Mouse (Mus musculus) neural tube, embryonic 13.5 days (tissue): Measurements from ENCODE around the gene Cd59b. TPM values are rescaled to one million over a fixed set of nuclear protein-coding genes. Genes with fewer than 3 reads are reported as not detected.

ENCODE experiments used
- ATAC-seq: fragments of 200-750 bp; cut with Nextera tagmentation; 2 replicates; pipeline ENCODE4 v1.8.0; 2017; ENCODE audit warnings: low read depth, mild to moderate bottlenecking, moderate TSS enrichment, moderate library complexity
- H3K27ac ChIP-seq: fragments of 300-500 bp; sonication (generic); replicated peaks from 2 replicates; pipeline ENCODE4 v1.5.1; 2015; ENCODE audit warnings: moderate library complexity, mild to moderate bottlenecking, inconsistent platforms
- H3K27me3 ChIP-seq: fragments of 300-500 bp; sonication (generic); 2 replicates; pipeline ENCODE4 v1.6.1; 2015; ENCODE audit warnings: mild to moderate bottlenecking, inconsistent platforms
- H3K36me3 ChIP-seq: fragments of 300-500 bp; sonication (generic); 2 replicates; pipeline ENCODE4 v1.6.1; 2015; ENCODE audit warnings: mild to moderate bottlenecking, inconsistent platforms
- H3K4me1 ChIP-seq: fragments of 300-500 bp; sonication (generic); replicated peaks from 2 replicates; pipeline ENCODE4 v1.6.1; 2015; ENCODE audit warnings: inconsistent platforms
- H3K4me2 ChIP-seq: fragments of 300-500 bp; sonication (generic); 2 replicates; pipeline ENCODE4 v1.6.1; 2015; ENCODE audit warnings: inconsistent platforms, mild to moderate bottlenecking, moderate library complexity
- H3K4me3 ChIP-seq: fragments of 300-500 bp; sonication (generic); 2 replicates; pipeline ENCODE4 v1.5.1; 2015; ENCODE audit warnings: mild to moderate bottlenecking, inconsistent platforms
- H3K9ac ChIP-seq: fragments of 300-500 bp; sonication (generic); 2 replicates; pipeline ENCODE4 v1.6.1; 2015; ENCODE audit warnings: moderate library complexity, mild to moderate bottlenecking, inconsistent platforms
- H3K9me3 ChIP-seq: fragments of 300-500 bp; sonication (generic); 2 replicates; pipeline ENCODE4 v1.6.1; 2016; ENCODE audit warnings: inconsistent platforms
- WGBS: fragments of 180-500 bp; shearing (Covaris S2); methylation state at CpG from one replicate; pipeline ENCODE4 v1.1.7; 2015; 5-methylcytosine and 5-hydroxymethylcytosine counted together
- polyA plus RNA-seq: library from polyadenylated mRNA; unstranded; fragments of >200 nt; fragmentation: Nextera tagmentation; extraction: Ambion mirVana; gene quantifications from 2 replicates; pipeline ENCODE4 v1.2.1, GENCODE M21; 2015

The Cd59b gene
- polyA plus RNA-seq, 1 experiment from 2014 or later = 2.4 TPM

GRCm38 (mm10) chr2:104122505-104123378 lies 53.1 kb downstream of the Cd59b start, which contains the start of gene A930018P22Rik:
A930018P22Rik (plus strand) TSS chr2:104122769.
- Histone ChIP-seq H3K9ac (peak within 1 kb of the TSS; percentile 78), H3K4me1 (peaks cover 24% of the 10 kb centered on the region), H3K27ac (0 out of 2 replicates have a peak within 1 kb of the TSS, but pooled peaks have one; percentile 49), H3K36me3 (no peaks in the 10 kb centered on the region), H3K9me3 (no peaks in the 10 kb centered on the region), H3K4me2 (peak within 1 kb of the TSS; percentile 95), H3K27me3 (peaks cover 27% of the 10 kb centered on the region), H3K4me3 (peak within 1 kb of the TSS; percentile 73)
- peak; percentile 94 for ATAC-seq
- under 1% methylated on average over 72 of the region's 74 CpGs for WGBS

- peaks cover 24% of the 10 kb centered on the region for H3K4me1 ChIP-seq
- WGBS = 40% methylated on average over 3 of the region's 3 CpGs
- ATAC-seq = no peak; the same call in 1 of the 2 replicates
- H3K9ac ChIP-seq = peak overlapping the region; percentile 78; the same call in 1 of the 2 replicates
- H3K4me2 ChIP-seq = peak overlapping the region; percentile 95
- H3K36me3 ChIP-seq = no peaks in the 10 kb centered on the region
- no peak overlapping the region for H3K27ac ChIP-seq
- H3K4me3 ChIP-seq = peak overlapping the region; percentile 73
- H3K27me3 ChIP-seq = peaks cover 27% of the 10 kb centered on the region
- H3K9me3 ChIP-seq = no peaks in the 10 kb centered on the region
These were observed 53.9 kb downstream of the Cd59b start for GRCm38 (mm10) chr2:104123540-104123939.

- Histone ChIP-seq H3K27ac (no peak overlapping the region), H3K9ac (no peak overlapping the region), H3K27me3 (peaks cover 27% of the 10 kb centered on the region), H3K36me3 (no peaks in the 10 kb centered on the region), H3K4me2 (no peak overlapping the region), H3K4me3 (no peak overlapping the region), H3K4me1 (peaks cover 19% of the 10 kb centered on the region), H3K9me3 (no peaks in the 10 kb centered on the region)
- ATAC-seq = no peak
- WGBS = 86% methylated on average over 5 of the region's 5 CpGs
These were observed 54.4 kb downstream of the Cd59b start for GRCm38 (mm10) chr2:104124071-104124470.

- Histone ChIP-seq H3K9ac (no peak overlapping the region), H3K4me2 (no peak overlapping the region), H3K36me3 (no peaks in the 10 kb centered on the region), H3K27me3 (peaks cover 24% of the 10 kb centered on the region), H3K9me3 (no peaks in the 10 kb centered on the region), H3K4me1 (0 out of 2 replicates have a peak, but pooled peaks cover 4% of the 10 kb centered on the region), H3K4me3 (no peak overlapping the region), H3K27ac (no peak overlapping the region)
- 90% methylated on average over 13 of the region's 13 CpGs for WGBS
- ATAC-seq = no peak
These were observed 59.3 kb downstream of the Cd59b start for GRCm38 (mm10) chr2:104128803-104129531.

GRCm38 (mm10) chr2:104130165-104130564 lies 60.5 kb downstream of the Cd59b start:
- no peak overlapping the region for H3K9ac ChIP-seq
- H3K27ac ChIP-seq = no peak overlapping the region
- ATAC-seq = no peak
- 85% methylated on average over 6 of the region's 6 CpGs for WGBS
- H3K27me3 ChIP-seq = peaks cover 16% of the 10 kb centered on the region
- no peak overlapping the region for H3K4me3 ChIP-seq
- no peaks in the 10 kb centered on the region for H3K4me1 ChIP-seq
- H3K36me3 ChIP-seq = no peaks in the 10 kb centered on the region
- no peak overlapping the region for H3K4me2 ChIP-seq
- H3K9me3 ChIP-seq = no peaks in the 10 kb centered on the region

GRCm38 (mm10) chr2:104130969-104131368 lies 61.3 kb downstream of the Cd59b start:
- no peak overlapping the region for H3K4me3 ChIP-seq
- H3K4me2 ChIP-seq = no peak overlapping the region
- WGBS = 68% methylated on average over 3 of the region's 3 CpGs
- ATAC-seq = no peak
- no peaks in the 10 kb centered on the region for H3K36me3 ChIP-seq
- H3K9me3 ChIP-seq = no peaks in the 10 kb centered on the region
- H3K27ac ChIP-seq = no peak overlapping the region
- no peaks in the 10 kb centered on the region for H3K4me1 ChIP-seq
- peaks cover 9% of the 10 kb centered on the region for H3K27me3 ChIP-seq
- H3K9ac ChIP-seq = no peak overlapping the region

- no peak overlapping the region for H3K4me3 ChIP-seq
- 80% methylated on average over 7 of the region's 7 CpGs for WGBS
These were observed 62.7 kb downstream of the Cd59b start for GRCm38 (mm10) chr2:104132266-104132859.

GRCm38 (mm10) chr2:104133042-104133810 lies 63.6 kb downstream of the Cd59b start:
- no peak overlapping the region for H3K27ac ChIP-seq
- no peaks in the 10 kb centered on the region for H3K9me3 ChIP-seq
- H3K9ac ChIP-seq = no peak overlapping the region
- H3K4me1 ChIP-seq = no peaks in the 10 kb centered on the region
- no peak for ATAC-seq
- no peak overlapping the region for H3K4me3 ChIP-seq
- peaks cover 4% of the 10 kb centered on the region; the same call in 1 of the 2 replicates for H3K27me3 ChIP-seq
- H3K4me2 ChIP-seq = no peak overlapping the region
- no peaks in the 10 kb centered on the region for H3K36me3 ChIP-seq
- WGBS = 42% methylated on average over 12 of the region's 12 CpGs

More at GRCm38 (mm10) chr2:104132266-104132859, 62.7 kb downstream of the Cd59b start:
- Histone ChIP-seq H3K9me3 (no peaks in the 10 kb centered on the region), H3K27ac (no peak overlapping the region), H3K4me1 (no peaks in the 10 kb centered on the region), H3K9ac (no peak overlapping the region), H3K4me2 (no peak overlapping the region), H3K36me3 (no peaks in the 10 kb centered on the region), H3K27me3 (peaks cover 4% of the 10 kb centered on the region; the same call in 1 of the 2 replicates)
- ATAC-seq = no peak

GRCm38 (mm10) chr2:104134150-104135056 lies 64.8 kb downstream of the Cd59b start:
- peak; percentile 82 for ATAC-seq
- WGBS = 46% methylated on average over 8 of the region's 8 CpGs
- H3K4me2 ChIP-seq = no peak overlapping the region

GRCm38 (mm10) chr2:104135920-104136319 lies 66.3 kb downstream of the Cd59b start:
- Histone ChIP-seq H3K9me3 (no peaks in the 10 kb centered on the region), H3K27ac (no peak overlapping the region), H3K4me1 (no peaks in the 10 kb centered on the region), H3K4me2 (no peak overlapping the region), H3K4me3 (no peak overlapping the region), H3K9ac (no peak overlapping the region), H3K36me3 (no peaks in the 10 kb centered on the region), H3K27me3 (peaks cover 4% of the 10 kb centered on the region; the same call in 1 of the 2 replicates)
- no peak for ATAC-seq
- 56% methylated on average over 2 of the region's 2 CpGs for WGBS

More at GRCm38 (mm10) chr2:104134150-104135056, 64.8 kb downstream of the Cd59b start:
- Histone ChIP-seq H3K27me3 (peaks cover 4% of the 10 kb centered on the region; the same call in 1 of the 2 replicates), H3K36me3 (no peaks in the 10 kb centered on the region), H3K27ac (no peak overlapping the region), H3K9ac (no peak overlapping the region), H3K4me1 (no peaks in the 10 kb centered on the region), H3K4me3 (no peak overlapping the region), H3K9me3 (no peaks in the 10 kb centered on the region)
